Mouse (Mus musculus): ENCODE data around the gene Fbln1. TPM values are rescaled to one million over a fixed set of nuclear protein-coding genes. Genes with fewer than 3 reads are reported as not detected.

Gene Fbln1
- total RNA-seq, 2 experiments from 2014 or later: 29.0 to 32.9 TPM

- DNase-seq (ENCODE audit: low spot score in 2 of 2): no peak
Observed at GRCm38 (mm10) chr15:85233251-85233611, 27.5 kb downstream of the Fbln1 start.

- no peak for DNase-seq (ENCODE audit: low spot score in 2 of 2)
Observed at GRCm38 (mm10) chr15:85233690-85234089, 27.9 kb downstream of the Fbln1 start.

GRCm38 (mm10) chr15:85238821-85239745 is 33.3 kb downstream of the Fbln1 start:
- DNase-seq (ENCODE audit: low spot score in 2 of 2): no peak

GRCm38 (mm10) chr15:85240086-85240485 is 34.3 kb downstream of the Fbln1 start:
- DNase-seq (ENCODE audit: low spot score in 2 of 2): no peak

GRCm38 (mm10) chr15:85241856-85242255 is 36.1 kb downstream of the Fbln1 start:
- DNase-seq (ENCODE audit: low spot score in 2 of 2): no peak

GRCm38 (mm10) chr15:85244414-85245161 is 38.8 kb downstream of the Fbln1 start:
- DNase-seq (ENCODE audit: low spot score in 2 of 2): no peak

GRCm38 (mm10) chr15:85245241-85246010 is 39.7 kb downstream of the Fbln1 start:
- DNase-seq (ENCODE audit: low spot score in 2 of 2): no peak

GRCm38 (mm10) chr15:85246016-85246415 is 40.3 kb downstream of the Fbln1 start:
- DNase-seq (ENCODE audit: low spot score in 2 of 2): no peak

- no peak for DNase-seq (ENCODE audit: low spot score in 2 of 2)
Observed at GRCm38 (mm10) chr15:85246936-85247335, 41.2 kb downstream of the Fbln1 start.

- DNase-seq (ENCODE audit: low spot score in 2 of 2): no peak
Observed at GRCm38 (mm10) chr15:85248311-85248710, 42.6 kb downstream of the Fbln1 start.

GRCm38 (mm10) chr15:85249252-85249651 is 43.5 kb downstream of the Fbln1 start:
- peak in 1 of 2 experiments; percentile 42 for DNase-seq (ENCODE audit: low spot score in 2 of 2)

- no peak for DNase-seq (ENCODE audit: low spot score in 2 of 2)
Observed at GRCm38 (mm10) chr15:85250436-85250835, 44.7 kb downstream of the Fbln1 start.

GRCm38 (mm10) chr15:85252476-85252875 is 46.7 kb downstream of the Fbln1 start:
- DNase-seq (ENCODE audit: low spot score in 2 of 2): no peak

GRCm38 (mm10) chr15:85257775-85258429 is 52.2 kb downstream of the Fbln1 start:
- peak in 1 of 2 experiments; percentile 47 for DNase-seq (ENCODE audit: low spot score in 2 of 2)

GRCm38 (mm10) chr15:85262805-85263204 is 57.1 kb downstream of the Fbln1 start:
- no peak for DNase-seq (ENCODE audit: low spot score in 2 of 2)

- peak; percentile 84 to 87 for DNase-seq (ENCODE audit: low spot score in 2 of 2)
Observed at GRCm38 (mm10) chr15:85266729-85267434, 61.1 kb downstream of the Fbln1 start.

- DNase-seq (ENCODE audit: low spot score in 2 of 2): no peak
Observed at GRCm38 (mm10) chr15:85267891-85268290, 62.1 kb downstream of the Fbln1 start.

GRCm38 (mm10) chr15:85272988-85273387 is 67.2 kb downstream of the Fbln1 start:
- no peak for DNase-seq (ENCODE audit: low spot score in 2 of 2)

- DNase-seq (ENCODE audit: low spot score in 2 of 2): no peak
Observed at GRCm38 (mm10) chr15:85277221-85277620, 71.5 kb downstream of the Fbln1 start.

- DNase-seq (ENCODE audit: low spot score in 2 of 2): no peak
Observed at GRCm38 (mm10) chr15:85278986-85279385, 73.2 kb downstream of the Fbln1 start.

Data from adrenal gland, adult 18-20 months (tissue).